Mouse (Mus musculus): Measurements from ENCODE around the gene Pcyt2. TPM values are rescaled to one million over a fixed set of nuclear protein-coding genes. Genes with fewer than 3 reads are reported as not detected.

The Pcyt2 gene
- polyA plus RNA-seq, 1 experiment: 117 TPM

DNA sequence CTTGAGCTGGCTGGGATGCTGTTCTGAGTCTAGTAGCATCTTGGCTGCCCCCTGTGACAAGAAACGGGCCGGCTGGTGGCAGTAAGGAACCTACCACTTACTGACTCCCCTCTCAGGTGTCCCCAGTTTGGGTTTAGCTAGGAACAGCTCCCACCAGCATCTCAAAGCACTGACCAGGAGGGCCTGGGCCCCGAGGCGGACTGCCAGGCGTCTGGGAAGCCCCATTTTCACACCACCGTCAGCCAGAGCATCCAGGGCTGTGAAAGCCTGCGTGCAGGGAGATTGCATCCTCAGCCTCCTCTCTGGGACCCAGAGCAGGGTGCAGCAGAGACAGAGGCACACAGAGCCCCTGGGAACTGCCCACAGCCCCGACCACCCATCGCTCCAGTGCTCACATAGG, 23.5 kb upstream of the Pcyt2 start:
- H3K79me2 ChIP-seq (ENCODE audit: control insufficient read depth, insufficient read depth): no peaks in the 10 kb centered on the region
- H3K27me3 ChIP-seq (ENCODE audit: control insufficient read depth, insufficient read depth, insufficient read length): no peaks in the 10 kb centered on the region
- TF ChIP-seq POLR2AphosphoS2 (IDR thresholded peaks at IDR 0.05; ENCODE audit: insufficient read length, low read depth) (no peak), MYOD1 (IDR thresholded peaks at IDR 0.05; ENCODE audit: control insufficient read depth in 1 of 3, insufficient read length in 2 of 3, low read depth in 2 of 3) (no peak), MYOG (IDR thresholded peaks at IDR 0.05; ENCODE audit: control insufficient read depth in 1 of 3, insufficient read depth in 1 of 3, insufficient read length in 2 of 3, low read depth in 2 of 3) (no peak), E2F4 (IDR thresholded peaks at IDR 0.05; ENCODE audit: insufficient read depth) (no peak), TCF12 (IDR thresholded peaks at IDR 0.05; ENCODE audit: insufficient read depth, poor library complexity, severe bottlenecking) (no peak), USF1 (IDR thresholded peaks at IDR 0.05; ENCODE audit: low read depth) (no peak), MAX (IDR thresholded peaks at IDR 0.05; ENCODE audit: low read depth) (no peak), REST (IDR thresholded peaks at IDR 0.05; ENCODE audit: insufficient read depth, insufficient read length) (no peak), POLR2A (IDR thresholded peaks at IDR 0.05; ENCODE audit: insufficient read length, low read depth) (no peak), SRF (IDR thresholded peaks at IDR 0.05; ENCODE audit: control insufficient read depth, insufficient read length, low read depth) (no peak), TCF3 (IDR thresholded peaks at IDR 0.05; ENCODE audit: insufficient read length, low read depth) (no peak), CEBPB (IDR thresholded peaks at IDR 0.05; ENCODE audit: insufficient read depth, poor library complexity, severe bottlenecking) (no peak)
- H3K4me3 ChIP-seq: no peak overlapping the region
- H3K36me3 ChIP-seq (ENCODE audit: control insufficient read depth, insufficient read depth): no peaks in the 10 kb centered on the region
- H3ac ChIP-seq (ENCODE audit: control insufficient read depth, insufficient read length): no peak overlapping the region
- H3K4me2 ChIP-seq (ENCODE audit: low read depth): no peak overlapping the region

DNA sequence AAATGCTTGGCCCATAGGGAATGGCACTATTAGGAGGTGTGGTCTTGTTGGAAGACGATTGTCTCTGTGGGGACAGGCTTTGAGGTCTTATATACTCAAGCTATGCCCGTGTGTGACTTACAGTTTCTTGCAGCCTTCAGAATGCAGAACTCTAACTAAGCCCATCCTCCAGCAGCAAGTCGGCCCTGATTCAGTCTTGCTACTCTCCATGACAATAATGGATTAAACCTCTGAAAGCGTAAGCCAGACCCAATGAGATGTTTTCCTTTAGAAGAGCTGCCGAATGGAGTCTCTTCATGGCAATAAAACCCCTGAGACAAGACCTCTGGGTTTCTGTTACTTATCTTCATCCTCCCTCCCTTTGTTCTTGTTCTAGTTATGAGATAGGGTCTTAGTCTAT, 17.1 kb upstream of the Pcyt2 start:
- Histone ChIP-seq H3K79me2 (ENCODE audit: control insufficient read depth, insufficient read depth) (peaks cover 30% of the 10 kb centered on the region), H3K27me3 (ENCODE audit: control insufficient read depth, insufficient read depth, insufficient read length) (no peaks in the 10 kb centered on the region), H3K36me3 (ENCODE audit: control insufficient read depth, insufficient read depth) (no peaks in the 10 kb centered on the region), H3ac (ENCODE audit: control insufficient read depth, insufficient read length) (no peak overlapping the region), H3K4me2 (ENCODE audit: low read depth) (no peak overlapping the region), H3K4me3 (no peak overlapping the region)
- no peak for TF ChIP-seq E2F4 (IDR thresholded peaks at IDR 0.05; ENCODE audit: insufficient read depth)
- no peak for TF ChIP-seq SRF (IDR thresholded peaks at IDR 0.05; ENCODE audit: control insufficient read depth, insufficient read length, low read depth)
- no peak for TF ChIP-seq MYOD1 (IDR thresholded peaks at IDR 0.05; ENCODE audit: control insufficient read depth in 1 of 3, insufficient read length in 2 of 3, low read depth in 2 of 3)
- TF ChIP-seq TCF12 (IDR thresholded peaks at IDR 0.05; ENCODE audit: insufficient read depth, poor library complexity, severe bottlenecking): no peak
- TF ChIP-seq USF1 (IDR thresholded peaks at IDR 0.05; ENCODE audit: low read depth): no peak
- TF ChIP-seq MAX (IDR thresholded peaks at IDR 0.05; ENCODE audit: low read depth): no peak
- no peak for TF ChIP-seq POLR2A (IDR thresholded peaks at IDR 0.05; ENCODE audit: insufficient read length, low read depth)
- TF ChIP-seq MYOG (IDR thresholded peaks at IDR 0.05; ENCODE audit: control insufficient read depth in 1 of 3, insufficient read depth in 1 of 3, insufficient read length in 2 of 3, low read depth in 2 of 3): no peak
- no peak for TF ChIP-seq REST (IDR thresholded peaks at IDR 0.05; ENCODE audit: insufficient read depth, insufficient read length)
- no peak for TF ChIP-seq POLR2AphosphoS2 (IDR thresholded peaks at IDR 0.05; ENCODE audit: insufficient read length, low read depth)
- no peak for TF ChIP-seq CEBPB (IDR thresholded peaks at IDR 0.05; ENCODE audit: insufficient read depth, poor library complexity, severe bottlenecking)
- no peak for TF ChIP-seq TCF3 (IDR thresholded peaks at IDR 0.05; ENCODE audit: insufficient read length, low read depth)

- Histone ChIP-seq H3K36me3 (ENCODE audit: control insufficient read depth, insufficient read depth) (no peaks in the 10 kb centered on the region), H3ac (ENCODE audit: control insufficient read depth, insufficient read length) (peak within 1 kb of the TSS; percentile 89), H3K4me3 (peak within 1 kb of the TSS; percentile 68), H3K27me3 (ENCODE audit: control insufficient read depth, insufficient read depth, insufficient read length) (no peaks in the 10 kb centered on the region), H3K79me2 (ENCODE audit: control insufficient read depth, insufficient read depth) (peaks cover 41% of the 10 kb centered on the region), H3K4me2 (ENCODE audit: low read depth) (peak within 1 kb of the TSS; percentile 94)
- TF ChIP-seq MAX (IDR thresholded peaks at IDR 0.05; ENCODE audit: low read depth): no peak
- TF ChIP-seq SRF (IDR thresholded peaks at IDR 0.05; ENCODE audit: control insufficient read depth, insufficient read length, low read depth): peak; percentile 25
- no peak for TF ChIP-seq E2F4 (IDR thresholded peaks at IDR 0.05; ENCODE audit: insufficient read depth)
- peak; percentile 90 for TF ChIP-seq USF1 (IDR thresholded peaks at IDR 0.05; ENCODE audit: low read depth)
- TF ChIP-seq TCF3 (IDR thresholded peaks at IDR 0.05; ENCODE audit: insufficient read length, low read depth): no peak
- TF ChIP-seq MYOG (IDR thresholded peaks at IDR 0.05; ENCODE audit: control insufficient read depth in 1 of 3, insufficient read depth in 1 of 3, insufficient read length in 2 of 3, low read depth in 2 of 3): no peak
- peak; percentile 84 for TF ChIP-seq POLR2AphosphoS2 (IDR thresholded peaks at IDR 0.05; ENCODE audit: insufficient read length, low read depth)
- no peak for TF ChIP-seq REST (IDR thresholded peaks at IDR 0.05; ENCODE audit: insufficient read depth, insufficient read length)
- no peak for TF ChIP-seq CEBPB (IDR thresholded peaks at IDR 0.05; ENCODE audit: insufficient read depth, poor library complexity, severe bottlenecking)
- TF ChIP-seq POLR2A (IDR thresholded peaks at IDR 0.05; ENCODE audit: insufficient read length, low read depth): peak; percentile 52
- TF ChIP-seq TCF12 (IDR thresholded peaks at IDR 0.05; ENCODE audit: insufficient read depth, poor library complexity, severe bottlenecking): no peak
- peak in 1 of 3 experiments; percentile 39 for TF ChIP-seq MYOD1 (IDR thresholded peaks at IDR 0.05; ENCODE audit: control insufficient read depth in 1 of 3, insufficient read length in 2 of 3, low read depth in 2 of 3)
Observed at GRCm38 (mm10) chr11:120633520-120634343, 16.0 kb upstream of the Pcyt2 start, which contains the start of gene Mafg. Gene Mafg (minus strand): TSS chr11:120633600.

GRCm38 (mm10) chr11:120632559-120633519, 15.1 kb upstream of the Pcyt2 start:
- peak overlapping the region; percentile 89 for H3ac ChIP-seq (ENCODE audit: control insufficient read depth, insufficient read length)
- H3K79me2 ChIP-seq (ENCODE audit: control insufficient read depth, insufficient read depth): peaks cover 50% of the 10 kb centered on the region
- TF ChIP-seq E2F4 (IDR thresholded peaks at IDR 0.05; ENCODE audit: insufficient read depth): no peak
- no peak for TF ChIP-seq TCF12 (IDR thresholded peaks at IDR 0.05; ENCODE audit: insufficient read depth, poor library complexity, severe bottlenecking)
- no peak for TF ChIP-seq CEBPB (IDR thresholded peaks at IDR 0.05; ENCODE audit: insufficient read depth, poor library complexity, severe bottlenecking)
- no peak for TF ChIP-seq TCF3 (IDR thresholded peaks at IDR 0.05; ENCODE audit: insufficient read length, low read depth)
- TF ChIP-seq MYOD1 (IDR thresholded peaks at IDR 0.05; ENCODE audit: control insufficient read depth in 1 of 3, insufficient read length in 2 of 3, low read depth in 2 of 3): peak in 1 of 3 experiments; percentile 1
- TF ChIP-seq POLR2A (IDR thresholded peaks at IDR 0.05; ENCODE audit: insufficient read length, low read depth): peak; percentile 38
- TF ChIP-seq USF1 (IDR thresholded peaks at IDR 0.05; ENCODE audit: low read depth): no peak
- TF ChIP-seq MYOG (IDR thresholded peaks at IDR 0.05; ENCODE audit: control insufficient read depth in 1 of 3, insufficient read depth in 1 of 3, insufficient read length in 2 of 3, low read depth in 2 of 3): no peak
- TF ChIP-seq SRF (IDR thresholded peaks at IDR 0.05; ENCODE audit: control insufficient read depth, insufficient read length, low read depth): no peak
- peak; percentile 69 for TF ChIP-seq POLR2AphosphoS2 (IDR thresholded peaks at IDR 0.05; ENCODE audit: insufficient read length, low read depth)
- TF ChIP-seq REST (IDR thresholded peaks at IDR 0.05; ENCODE audit: insufficient read depth, insufficient read length): no peak
- TF ChIP-seq MAX (IDR thresholded peaks at IDR 0.05; ENCODE audit: low read depth): no peak
- H3K4me2 ChIP-seq (ENCODE audit: low read depth): peak overlapping the region; percentile 94
- H3K36me3 ChIP-seq (ENCODE audit: control insufficient read depth, insufficient read depth): peaks cover 7% of the 10 kb centered on the region
- H3K27me3 ChIP-seq (ENCODE audit: control insufficient read depth, insufficient read depth, insufficient read length): no peaks in the 10 kb centered on the region
- peak overlapping the region; percentile 68 for H3K4me3 ChIP-seq
